Mouse (Mus musculus): Measurements from ENCODE around the gene Med16. TPM values are rescaled to one million over a fixed set of nuclear protein-coding genes. Genes with fewer than 3 reads are reported as not detected.

The Med16 gene
- total and polyA plus RNA-seq, 2 experiments from 2014 or later, result 55.3 to 79.6 TPM

- Histone ChIP-seq H3K4me1 (ENCODE audit: insufficient read depth, low read length) (peaks cover 6% of the 10 kb centered on the region; the same call in 1 of the 2 replicates), H3K9ac (replicated peaks; ENCODE audit: low read length, poor library complexity, severe bottlenecking) (no peak overlapping the region), H3K27ac (ENCODE audit: low read depth, low read length) (no peak overlapping the region), H3K4me2 (ENCODE audit: low read depth, low read length, poor library complexity, severe bottlenecking) (no peak overlapping the region), H3K4me3 (ENCODE audit: low read depth, low read length) (no peak overlapping the region), H3K9me3 (ENCODE audit: low read length) (no peaks in the 10 kb centered on the region), H3K36me3 (ENCODE audit: insufficient read depth, low read length) (no peaks in the 10 kb centered on the region), H3K27me3 (ENCODE audit: insufficient read depth, low read length) (no peaks in the 10 kb centered on the region)
- WGBS, result 71% methylated on average over 3 of the region's 3 CpGs
- TF ChIP-seq CTCF (IDR thresholded peaks at IDR 0.05), result no peak
- ATAC-seq (ENCODE audit: low FRiP score) (no peak), DNase-seq (ENCODE audit: low spot score) (no peak)
These were observed 29.2 kb downstream of the Med16 start for GRCm38 (mm10) chr10:79879527-79879926.

DNA sequence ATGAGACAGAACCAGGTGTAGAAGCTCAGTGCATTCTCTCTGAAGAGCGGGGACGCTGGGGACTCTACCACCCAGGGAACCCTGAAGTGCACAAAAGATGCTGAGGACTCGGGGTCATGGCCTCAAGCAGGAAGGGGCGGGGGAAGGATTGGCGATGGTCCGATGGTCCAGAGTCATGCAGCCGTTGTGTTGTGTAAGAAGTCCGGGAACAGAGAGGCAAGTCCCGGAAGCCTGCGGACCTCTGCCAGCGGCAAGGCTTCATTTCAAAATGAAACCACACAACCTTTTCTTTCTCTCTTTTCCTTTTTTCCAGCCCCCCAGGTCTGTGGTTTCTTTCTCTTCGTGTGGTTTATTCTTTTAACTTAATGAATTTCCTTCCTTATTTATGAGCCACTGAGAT, 31.0 kb downstream of the Med16 start:
- Histone ChIP-seq H3K27me3 (ENCODE audit: insufficient read depth, low read length) (no peaks in the 10 kb centered on the region), H3K27ac (ENCODE audit: low read depth, low read length) (no peak overlapping the region), H3K9ac (replicated peaks; ENCODE audit: low read length, poor library complexity, severe bottlenecking) (no peak overlapping the region), H3K4me3 (ENCODE audit: low read depth, low read length) (no peak overlapping the region), H3K4me1 (ENCODE audit: insufficient read depth, low read length) (peaks cover 6% of the 10 kb centered on the region; the same call in 1 of the 2 replicates), H3K36me3 (ENCODE audit: insufficient read depth, low read length) (no peaks in the 10 kb centered on the region), H3K9me3 (ENCODE audit: low read length) (no peaks in the 10 kb centered on the region), H3K4me2 (ENCODE audit: low read depth, low read length, poor library complexity, severe bottlenecking) (no peak overlapping the region)
- DNase-seq (ENCODE audit: low spot score) (no peak), ATAC-seq (ENCODE audit: low FRiP score) (no peak)
- 36% methylated on average over 12 of the region's 12 CpGs for WGBS
- TF ChIP-seq CTCF (IDR thresholded peaks at IDR 0.05), result no peak

- Histone ChIP-seq H3K27ac (ENCODE audit: low read depth, low read length) (no peak overlapping the region), H3K27me3 (ENCODE audit: insufficient read depth, low read length) (no peaks in the 10 kb centered on the region), H3K4me2 (ENCODE audit: low read depth, low read length, poor library complexity, severe bottlenecking) (no peak overlapping the region), H3K4me3 (ENCODE audit: low read depth, low read length) (no peak overlapping the region), H3K4me1 (ENCODE audit: insufficient read depth, low read length) (peaks cover 6% of the 10 kb centered on the region; the same call in 1 of the 2 replicates), H3K36me3 (ENCODE audit: insufficient read depth, low read length) (no peaks in the 10 kb centered on the region), H3K9ac (replicated peaks; ENCODE audit: low read length, poor library complexity, severe bottlenecking) (no peak overlapping the region), H3K9me3 (ENCODE audit: low read length) (no peaks in the 10 kb centered on the region)
- 53% methylated on average over 1 of the region's 1 CpGs for WGBS
- ATAC-seq (ENCODE audit: low FRiP score), result no peak
- no peak for DNase-seq (ENCODE audit: low spot score)
- TF ChIP-seq CTCF (IDR thresholded peaks at IDR 0.05), result no peak
These were observed 31.5 kb downstream of the Med16 start for GRCm38 (mm10) chr10:79877174-79877573.

GRCm38 (mm10) chr10:79874290-79874862, 34.3 kb downstream of the Med16 start, which contains the start of the genes Prtn3 and Plppr3:
Gene Prtn3, plus strand, starts transcription at chr10:79874476.
Gene Plppr3, minus strand, starts transcription at chr10:79874634.
- DNase-seq (ENCODE audit: low spot score) (peak; percentile 89), ATAC-seq (ENCODE audit: low FRiP score) (peak; percentile 87)
- H3K9me3 ChIP-seq (ENCODE audit: low read length), result no peaks in the 10 kb centered on the region
- peak within 1 kb of the TSS; percentile 92 for H3K4me2 ChIP-seq (ENCODE audit: low read depth, low read length, poor library complexity, severe bottlenecking)
- H3K9ac ChIP-seq (replicated peaks; ENCODE audit: low read length, poor library complexity, severe bottlenecking), result peak within 1 kb of the TSS; percentile 98
- no peaks in the 10 kb centered on the region for H3K36me3 ChIP-seq (ENCODE audit: insufficient read depth, low read length)
- peaks cover 6% of the 10 kb centered on the region; the same call in 1 of the 2 replicates for H3K4me1 ChIP-seq (ENCODE audit: insufficient read depth, low read length)
- TF ChIP-seq CTCF (IDR thresholded peaks at IDR 0.05), result no peak
- no peaks in the 10 kb centered on the region for H3K27me3 ChIP-seq (ENCODE audit: insufficient read depth, low read length)
- 0% methylated on average over 22 of the region's 57 CpGs for WGBS
- peak within 1 kb of the TSS; percentile 70 for H3K4me3 ChIP-seq (ENCODE audit: low read depth, low read length)
- H3K27ac ChIP-seq (ENCODE audit: low read depth, low read length), result peak within 1 kb of the TSS; percentile 99

DNA sequence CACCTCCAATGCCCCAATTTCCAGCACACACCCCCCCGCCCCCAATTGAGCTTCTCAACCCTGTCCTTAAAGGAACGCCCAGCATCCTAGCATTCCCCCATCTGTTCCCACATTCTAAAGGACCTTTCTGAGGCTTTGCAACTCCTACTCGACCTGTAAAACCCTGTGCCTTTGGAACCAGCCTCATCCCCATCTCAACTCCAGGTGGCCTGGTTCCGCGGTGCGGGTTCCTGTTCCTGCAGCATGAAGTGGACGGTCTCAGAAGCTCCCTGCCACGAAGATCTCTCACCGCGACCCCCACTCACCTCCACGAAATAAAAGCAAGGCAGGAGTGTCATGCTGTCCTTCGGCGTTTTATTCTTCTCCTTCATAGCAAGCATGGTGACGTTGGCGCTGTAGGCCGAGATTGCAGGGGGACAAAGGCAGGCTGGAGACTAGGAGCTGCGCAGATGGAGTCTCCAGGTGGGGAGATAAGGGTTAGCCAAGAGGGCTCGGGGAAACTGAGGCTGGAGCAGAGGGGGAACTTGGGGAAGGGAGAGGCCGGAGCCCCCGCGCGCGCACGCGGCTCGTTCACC, 34.9 kb downstream of the Med16 start:
- Histone ChIP-seq H3K4me1 (ENCODE audit: insufficient read depth, low read length) (peaks cover 9% of the 10 kb centered on the region; the same call in 1 of the 2 replicates), H3K9me3 (ENCODE audit: low read length) (no peaks in the 10 kb centered on the region), H3K4me3 (ENCODE audit: low read depth, low read length) (peak overlapping the region; percentile 70), H3K27me3 (ENCODE audit: insufficient read depth, low read length) (no peaks in the 10 kb centered on the region), H3K27ac (ENCODE audit: low read depth, low read length) (peak overlapping the region; percentile 99), H3K36me3 (ENCODE audit: insufficient read depth, low read length) (no peaks in the 10 kb centered on the region), H3K4me2 (ENCODE audit: low read depth, low read length, poor library complexity, severe bottlenecking) (peak overlapping the region; percentile 92), H3K9ac (replicated peaks; ENCODE audit: low read length, poor library complexity, severe bottlenecking) (peak overlapping the region; percentile 98)
- under 1% methylated on average over 26 of the region's 26 CpGs for WGBS
- ATAC-seq (ENCODE audit: low FRiP score) (peak; percentile 4), DNase-seq (ENCODE audit: low spot score) (no peak)
- no peak for TF ChIP-seq CTCF (IDR thresholded peaks at IDR 0.05)

DNA sequence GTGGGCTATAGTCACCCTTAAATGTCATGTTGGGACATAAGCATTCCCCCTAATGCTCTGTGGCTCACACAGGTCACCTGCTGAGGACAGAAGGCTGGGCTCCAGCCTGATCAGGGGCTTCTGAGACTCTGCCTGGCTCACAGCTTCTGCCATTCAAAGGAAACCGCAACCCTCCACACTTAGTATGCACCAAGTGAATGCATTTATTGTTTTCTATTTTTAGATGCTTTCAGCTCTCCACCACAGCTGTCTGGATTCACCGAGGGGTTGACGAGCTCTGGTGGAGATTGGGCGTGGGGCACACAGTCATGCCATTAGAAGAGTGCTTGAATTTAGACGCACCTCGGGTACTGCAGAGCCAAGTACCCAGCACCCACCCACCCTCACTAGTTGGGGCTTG, 35.4 kb downstream of the Med16 start:
- Histone ChIP-seq H3K4me1 (ENCODE audit: insufficient read depth, low read length) (peaks cover 9% of the 10 kb centered on the region; the same call in 1 of the 2 replicates), H3K36me3 (ENCODE audit: insufficient read depth, low read length) (no peaks in the 10 kb centered on the region), H3K4me3 (ENCODE audit: low read depth, low read length) (peak overlapping the region; percentile 70), H3K27me3 (ENCODE audit: insufficient read depth, low read length) (no peaks in the 10 kb centered on the region), H3K9me3 (ENCODE audit: low read length) (no peaks in the 10 kb centered on the region), H3K9ac (replicated peaks; ENCODE audit: low read length, poor library complexity, severe bottlenecking) (peak overlapping the region; percentile 98), H3K4me2 (ENCODE audit: low read depth, low read length, poor library complexity, severe bottlenecking) (peak overlapping the region; percentile 92), H3K27ac (ENCODE audit: low read depth, low read length) (peak overlapping the region; percentile 99)
- DNase-seq (ENCODE audit: low spot score), result peak; percentile 41
- 6% methylated on average over 6 of the region's 6 CpGs for WGBS
- peak; percentile 29; the same call in 1 of the 2 replicates for ATAC-seq (ENCODE audit: low FRiP score)
- TF ChIP-seq CTCF (IDR thresholded peaks at IDR 0.05), result no peak
